Comparison of ENCODE assay signal across 8 mouse cellular contexts in the genomic region with DNA sequence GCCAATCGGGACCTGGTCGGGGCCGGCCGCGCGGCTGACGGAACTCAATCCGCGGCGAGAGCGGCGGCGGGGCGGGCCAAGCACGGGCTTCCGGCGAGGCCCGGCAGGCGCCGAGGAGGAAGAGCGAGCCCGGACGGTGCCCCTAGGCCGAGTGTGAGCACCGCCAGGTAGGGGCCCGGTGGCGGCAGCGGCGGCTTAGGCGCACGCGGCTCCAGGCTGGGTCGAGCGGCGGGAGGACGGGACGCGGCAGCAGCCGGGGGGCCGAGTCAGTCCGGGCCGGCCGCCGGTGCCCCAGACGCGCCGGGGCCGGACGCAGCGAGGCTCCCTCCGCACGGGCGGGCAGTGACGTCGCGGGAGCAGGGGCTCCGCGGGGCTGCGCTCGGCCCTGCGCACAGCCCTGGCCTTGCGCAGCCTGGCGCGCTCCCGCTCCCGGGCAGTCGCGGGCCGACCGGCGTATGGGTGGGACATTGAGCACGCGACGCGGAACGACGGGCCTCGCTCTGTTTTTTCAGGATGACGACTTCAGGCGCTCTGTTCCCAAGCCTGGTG. TPM values are rescaled to one million over a fixed set of nuclear protein-coding genes. Genes with fewer than 3 reads are reported as not detected.
DNase-seq lines count a peak whose midpoint lies in the region; ATAC-seq and TF ChIP-seq lines count a peak whose summit lies in the region.

No protein-coding gene starts in this region.

- peak overlapping the region; percentile 98 for H3K9ac ChIP-seq in heart, embryonic 13.5 days
- peak overlapping the region; percentile 93 for H3K9ac ChIP-seq in intestine, embryonic 14.5 days (ENCODE audit: low read length)
- H3K9ac ChIP-seq in midbrain, embryonic 15.5 days = peak overlapping the region; percentile 77

- peak; percentile 62 for ATAC-seq in heart, embryonic 13.5 days (ENCODE audit: extremely low read depth, insufficient number of reproducible peaks, low FRiP score, low TSS enrichment)
- ATAC-seq in intestine, embryonic 14.5 days (replicated peaks; ENCODE audit: low FRiP score, low TSS enrichment, low read depth) = peak; percentile 70
- peak; percentile 75 for ATAC-seq in midbrain, embryonic 15.5 days (replicated peaks)

- peaks cover 38% of the 10 kb centered on the region for H3K36me3 ChIP-seq in heart, embryonic 13.5 days
- H3K36me3 ChIP-seq in C2C12 (ENCODE audit: control insufficient read depth, insufficient read depth) = peaks cover 45% of the 10 kb centered on the region
- H3K36me3 ChIP-seq in intestine, embryonic 14.5 days (ENCODE audit: control insufficient read depth, insufficient read depth, low read length) = peaks cover 36% of the 10 kb centered on the region
- peaks cover 20% of the 10 kb centered on the region for H3K36me3 ChIP-seq in midbrain, embryonic 15.5 days (replicated peaks)

- peak overlapping the region; percentile 100 for H3K4me2 ChIP-seq in heart, embryonic 13.5 days
- H3K4me2 ChIP-seq in intestine, embryonic 14.5 days (ENCODE audit: low read length) = peak overlapping the region; percentile 99
- peak overlapping the region; percentile 79 for H3K4me2 ChIP-seq in midbrain, embryonic 15.5 days

- peak; percentile 37; the same call in 1 of the 2 replicates for TF ChIP-seq POLR2A in cortical plate, adult 2 months (IDR thresholded peaks at IDR 0.05; ENCODE audit: extremely low read depth, insufficient read depth, low read length)

- peaks cover 33% of the 10 kb centered on the region for H3K79me3 ChIP-seq in C2C12 (ENCODE audit: low read depth)

- no peaks in the 10 kb centered on the region for H3K9me3 ChIP-seq in heart, embryonic 13.5 days
- no peaks in the 10 kb centered on the region for H3K9me3 ChIP-seq in intestine, embryonic 14.5 days (ENCODE audit: control insufficient read depth, low read length)
- no peaks in the 10 kb centered on the region for H3K9me3 ChIP-seq in midbrain, embryonic 15.5 days

- H3K79me2 ChIP-seq in C2C12 (ENCODE audit: control insufficient read depth, insufficient read depth) = peaks cover 48% of the 10 kb centered on the region

- H3K27ac ChIP-seq in heart, embryonic 13.5 days (replicated peaks) = peak overlapping the region; percentile 93
- H3K27ac ChIP-seq in cortical plate, adult 2 months (ENCODE audit: insufficient read depth, low read length) = peak overlapping the region; percentile 67
- peak overlapping the region; percentile 88 for H3K27ac ChIP-seq in intestine, embryonic 14.5 days (ENCODE audit: low read depth)
- peak overlapping the region; percentile 91 for H3K27ac ChIP-seq in midbrain, embryonic 15.5 days

- no peak for DNase-seq in heart, adult 11 months
- DNase-seq in intestine, embryonic 14.5 days (ENCODE audit: low spot score) = no peak
- no peak for DNase-seq in cerebellum, adult 18-20 months
- no peak for DNase-seq in layer of hippocampus, adult 9-11 months

- TF ChIP-seq CTCF in C2C12 (IDR thresholded peaks at IDR 0.05; ENCODE audit: control insufficient read depth, insufficient read depth, insufficient read length) = no peak
- no peak for TF ChIP-seq CTCF in cortical plate, adult 2 months (IDR thresholded peaks at IDR 0.05; ENCODE audit: extremely low read depth, insufficient read depth, low read length)

- peak overlapping the region; percentile 77 for H3ac ChIP-seq in C2C12 (ENCODE audit: control insufficient read depth, insufficient read length, low read depth)

- H3K4me1 ChIP-seq in heart, embryonic 13.5 days = peaks cover 27% of the 10 kb centered on the region
- peaks cover 11% of the 10 kb centered on the region for H3K4me1 ChIP-seq in cortical plate, adult 2 months (ENCODE audit: control insufficient read depth, insufficient read depth, low read length)
- peaks cover 13% of the 10 kb centered on the region; the same call in 1 of the 2 replicates for H3K4me1 ChIP-seq in intestine, embryonic 14.5 days (replicated peaks; ENCODE audit: control insufficient read depth, insufficient read depth, low read length)
- peaks cover 28% of the 10 kb centered on the region for H3K4me1 ChIP-seq in midbrain, embryonic 15.5 days

- WGBS in heart, embryonic 13.5 days = under 1% methylated on average over 75 of the region's 80 CpGs
- WGBS in intestine, embryonic 14.5 days = under 1% methylated on average over 80 of the region's 80 CpGs
- under 1% methylated on average over 66 of the region's 80 CpGs for WGBS in midbrain, embryonic 15.5 days

- H3K4me3 ChIP-seq in heart, embryonic 13.5 days = peak overlapping the region; percentile 99
- peak overlapping the region; percentile 96 for H3K4me3 ChIP-seq in C2C12 (ENCODE audit: insufficient read depth, poor library complexity, severe bottlenecking)
- H3K4me3 ChIP-seq in cortical plate, adult 2 months (ENCODE audit: insufficient read depth, low read length) = peak overlapping the region; percentile 77
- peak overlapping the region; percentile 89 for H3K4me3 ChIP-seq in intestine, embryonic 14.5 days (ENCODE audit: low read depth, low read length)
- H3K4me3 ChIP-seq in midbrain, embryonic 15.5 days = peak overlapping the region; percentile 92

- H3K27me3 ChIP-seq in heart, embryonic 13.5 days (replicated peaks) = no peaks in the 10 kb centered on the region
- no peaks in the 10 kb centered on the region for H3K27me3 ChIP-seq in C2C12 (ENCODE audit: control insufficient read depth, insufficient read depth, insufficient read length)
- no peaks in the 10 kb centered on the region for H3K27me3 ChIP-seq in intestine, embryonic 14.5 days (replicated peaks; ENCODE audit: control insufficient read depth, insufficient read depth, low read length)
- no peaks in the 10 kb centered on the region for H3K27me3 ChIP-seq in midbrain, embryonic 15.5 days (replicated peaks)

TF ChIP-seq in C2C12, 6 proteins besides CTCF, POLR2A, EP300 and RAD21:
- TF ChIP-seq MAX (IDR thresholded peaks at IDR 0.05) = no peak
- TF ChIP-seq FOSL1 (IDR thresholded peaks at IDR 0.05; ENCODE audit: insufficient read depth, low read length, poor library complexity, severe bottlenecking) = no peak
- TF ChIP-seq CEBPB (IDR thresholded peaks at IDR 0.05; ENCODE audit: low read depth) = no peak
- TF ChIP-seq USF1 (IDR thresholded peaks at IDR 0.05; ENCODE audit: low read depth) = no peak
- no peak for TF ChIP-seq MYOG (IDR thresholded peaks at IDR 0.05; ENCODE audit: control insufficient read depth, extremely low read depth, insufficient read length)
- no peak for TF ChIP-seq MYOD1 (IDR thresholded peaks at IDR 0.05; ENCODE audit: control insufficient read depth, insufficient read length, low read depth)

RNA-seq across cellular contexts. Expression of a gene that starts 0.3 kb away (rescaled TPM):
- polyA plus RNA-seq in heart, embryonic 13.5 days (2015; fragmentation: Nextera tagmentation; extraction: Ambion mirVana) = 150 and 155 TPM in 2 replicates
- polyA plus RNA-seq in C2C12 (2012; fragmentation: generic; extraction: Trizol) = 204 TPM
- polyA plus RNA-seq in cortical plate, adult 2 months (2012; rRNA removed) = 89.8 and 92.1 TPM in 2 replicates
- 159 TPM in 2 replicates for polyA plus RNA-seq in intestine, embryonic 14.5 days (2014; fragmentation: Nextera tagmentation; extraction: Ambion mirVana)
- polyA plus RNA-seq in midbrain, embryonic 15.5 days (2015; fragmentation: Nextera tagmentation; extraction: Ambion mirVana) = 205 and 213 TPM in 2 replicates

RNA-seq across cellular contexts. Expression of a gene that starts 52.5 kb away (rescaled TPM):
- 34.1 and 37.8 TPM in 2 replicates for polyA plus RNA-seq in heart, embryonic 13.5 days (2015; fragmentation: Nextera tagmentation; extraction: Ambion mirVana)
- 9.2 TPM for polyA plus RNA-seq in C2C12 (2012; fragmentation: generic; extraction: Trizol)
- 45.3 and 48.2 TPM in 2 replicates for polyA plus RNA-seq in cortical plate, adult 2 months (2012; rRNA removed)
- polyA plus RNA-seq in intestine, embryonic 14.5 days (2014; fragmentation: Nextera tagmentation; extraction: Ambion mirVana) = 31.2 and 31.4 TPM in 2 replicates
- 80.3 and 81.2 TPM in 2 replicates for polyA plus RNA-seq in midbrain, embryonic 15.5 days (2015; fragmentation: Nextera tagmentation; extraction: Ambion mirVana)

RNA-seq across cellular contexts. Expression of a gene that starts 54.1 kb away (rescaled TPM):
- 21.6 and 22.5 TPM in 2 replicates for polyA plus RNA-seq in heart, embryonic 13.5 days (2015; fragmentation: Nextera tagmentation; extraction: Ambion mirVana)
- 47.4 TPM for polyA plus RNA-seq in C2C12 (2012; fragmentation: generic; extraction: Trizol)
- polyA plus RNA-seq in cortical plate, adult 2 months (2012; rRNA removed) = 6.0 and 6.2 TPM in 2 replicates
- polyA plus RNA-seq in intestine, embryonic 14.5 days (2014; fragmentation: Nextera tagmentation; extraction: Ambion mirVana) = 63.7 and 65.1 TPM in 2 replicates
- 1.6 and 1.7 TPM in 2 replicates for polyA plus RNA-seq in midbrain, embryonic 15.5 days (2015; fragmentation: Nextera tagmentation; extraction: Ambion mirVana)
